Mouse (Mus musculus): ENCODE measurements around the gene Sema4g. TPM values are rescaled to one million over a fixed set of nuclear protein-coding genes. Genes with fewer than 3 reads are reported as not detected.
A peak's percentile ranks its signal among the peaks of the same experiment; 100 is the strongest.

Gene Sema4g
- total and polyA plus RNA-seq, 2 experiments from 2014 or later, result 18.7 to 63.2 TPM

DNA sequence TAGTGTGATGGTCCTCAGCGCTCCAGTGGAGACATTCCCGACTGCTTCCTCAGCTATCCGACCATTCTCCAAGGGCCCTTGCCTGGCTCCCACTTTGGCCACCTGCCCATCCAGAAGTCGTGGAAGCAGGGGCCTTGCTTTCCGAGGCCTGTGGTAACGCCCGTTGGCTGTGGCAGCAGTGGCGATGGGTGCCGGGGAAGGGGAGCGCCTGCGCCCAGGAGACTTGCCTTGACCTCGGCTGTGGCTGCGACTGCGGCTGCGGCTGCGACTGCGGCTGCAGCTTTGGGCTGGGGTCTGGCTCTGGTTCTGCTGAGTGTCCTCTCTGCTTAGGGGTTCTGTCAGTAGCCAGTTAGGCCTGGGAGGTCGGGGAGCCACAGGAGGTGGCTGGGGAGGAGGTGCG, 39.8 kb downstream of the Sema4g start:
- no peak for ATAC-seq (ENCODE audit: low FRiP score)
- H3K9me3 ChIP-seq (ENCODE audit: low read length), result no peaks in the 10 kb centered on the region
- no peak for TF ChIP-seq CTCF (IDR thresholded peaks at IDR 0.05)

GRCm38 (mm10) chr19:45029571-45029970, 40.7 kb downstream of the Sema4g start:
- 53% methylated on average over 9 of the region's 9 CpGs for WGBS
- Histone ChIP-seq H3K9me3 (ENCODE audit: low read length) (no peaks in the 10 kb centered on the region), H3K4me1 (ENCODE audit: insufficient read depth, low read length) (no peaks in the 10 kb centered on the region), H3K4me3 (ENCODE audit: low read depth, low read length) (no peak overlapping the region), H3K27me3 (ENCODE audit: insufficient read depth, low read length) (no peaks in the 10 kb centered on the region), H3K9ac (replicated peaks; ENCODE audit: low read length, poor library complexity, severe bottlenecking) (no peak overlapping the region), H3K27ac (ENCODE audit: low read depth, low read length) (no peak overlapping the region), H3K36me3 (ENCODE audit: insufficient read depth, low read length) (peaks cover 21% of the 10 kb centered on the region), H3K4me2 (ENCODE audit: low read depth, low read length, poor library complexity, severe bottlenecking) (no peak overlapping the region)
- ATAC-seq (ENCODE audit: low FRiP score) (no peak), DNase-seq (ENCODE audit: low spot score) (no peak)
- no peak for TF ChIP-seq CTCF (IDR thresholded peaks at IDR 0.05)

More for the DNA sequence above, 39.8 kb downstream of the Sema4g start:
- WGBS, result 65% methylated on average over 19 of the region's 19 CpGs
- Histone ChIP-seq H3K27me3 (ENCODE audit: insufficient read depth, low read length) (no peaks in the 10 kb centered on the region), H3K4me1 (ENCODE audit: insufficient read depth, low read length) (no peaks in the 10 kb centered on the region), H3K36me3 (ENCODE audit: insufficient read depth, low read length) (peaks cover 24% of the 10 kb centered on the region), H3K9ac (replicated peaks; ENCODE audit: low read length, poor library complexity, severe bottlenecking) (no peak overlapping the region), H3K4me3 (ENCODE audit: low read depth, low read length) (no peak overlapping the region), H3K27ac (ENCODE audit: low read depth, low read length) (no peak overlapping the region), H3K4me2 (ENCODE audit: low read depth, low read length, poor library complexity, severe bottlenecking) (no peak overlapping the region)
- DNase-seq (ENCODE audit: low spot score), result no peak

DNA sequence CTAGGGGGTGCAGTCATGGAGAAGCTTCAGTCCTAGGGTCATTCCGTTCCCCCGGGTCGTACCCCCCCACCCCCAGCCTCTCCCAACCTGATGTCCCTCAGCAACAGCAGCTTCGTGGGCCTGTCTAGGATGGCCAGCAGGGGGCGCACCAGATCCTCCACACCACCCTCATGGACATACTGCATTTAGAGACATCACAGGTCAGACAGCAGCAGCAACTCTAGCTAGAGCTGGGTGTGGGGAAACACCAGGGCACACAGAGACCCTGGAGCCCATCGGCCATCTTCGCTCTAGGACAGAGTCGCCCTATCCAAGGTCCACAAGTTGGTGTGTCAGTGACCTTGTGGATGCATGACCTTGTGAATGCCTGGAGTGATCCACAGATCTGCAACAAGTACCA, 41.2 kb downstream of the Sema4g start:
- Histone ChIP-seq H3K36me3 (ENCODE audit: insufficient read depth, low read length) (peaks cover 21% of the 10 kb centered on the region), H3K9ac (replicated peaks; ENCODE audit: low read length, poor library complexity, severe bottlenecking) (no peak overlapping the region), H3K4me3 (ENCODE audit: low read depth, low read length) (no peak overlapping the region), H3K27ac (ENCODE audit: low read depth, low read length) (no peak overlapping the region), H3K9me3 (ENCODE audit: low read length) (no peaks in the 10 kb centered on the region), H3K27me3 (ENCODE audit: insufficient read depth, low read length) (no peaks in the 10 kb centered on the region), H3K4me2 (ENCODE audit: low read depth, low read length, poor library complexity, severe bottlenecking) (no peak overlapping the region), H3K4me1 (ENCODE audit: insufficient read depth, low read length) (no peaks in the 10 kb centered on the region)
- peak; percentile 77 for TF ChIP-seq CTCF (IDR thresholded peaks at IDR 0.05)
- DNase-seq (ENCODE audit: low spot score), result peak; percentile 48
- no peak for ATAC-seq (ENCODE audit: low FRiP score)
- 44% methylated on average over 8 of the region's 8 CpGs for WGBS

- peak; percentile 92 for TF ChIP-seq CTCF (IDR thresholded peaks at IDR 0.05)
- Histone ChIP-seq H3K4me2 (ENCODE audit: low read depth, low read length, poor library complexity, severe bottlenecking) (peak overlapping the region; percentile 29; the same call in 1 of the 2 replicates), H3K4me3 (ENCODE audit: low read depth, low read length) (no peak overlapping the region), H3K9me3 (ENCODE audit: low read length) (no peaks in the 10 kb centered on the region), H3K9ac (replicated peaks; ENCODE audit: low read length, poor library complexity, severe bottlenecking) (no peak overlapping the region), H3K36me3 (ENCODE audit: insufficient read depth, low read length) (peaks cover 13% of the 10 kb centered on the region), H3K27ac (ENCODE audit: low read depth, low read length) (no peak overlapping the region), H3K4me1 (ENCODE audit: insufficient read depth, low read length) (no peaks in the 10 kb centered on the region), H3K27me3 (ENCODE audit: insufficient read depth, low read length) (no peaks in the 10 kb centered on the region)
- ATAC-seq (ENCODE audit: low FRiP score) (peak; percentile 47; the same call in 1 of the 2 replicates), DNase-seq (ENCODE audit: low spot score) (peak; percentile 92)
- whole genome bisulfite sequencing, result 39% methylated on average over 20 of the region's 20 CpGs
Measured at GRCm38 (mm10) chr19:45030746-45031693, 42.1 kb downstream of the Sema4g start.

DNA sequence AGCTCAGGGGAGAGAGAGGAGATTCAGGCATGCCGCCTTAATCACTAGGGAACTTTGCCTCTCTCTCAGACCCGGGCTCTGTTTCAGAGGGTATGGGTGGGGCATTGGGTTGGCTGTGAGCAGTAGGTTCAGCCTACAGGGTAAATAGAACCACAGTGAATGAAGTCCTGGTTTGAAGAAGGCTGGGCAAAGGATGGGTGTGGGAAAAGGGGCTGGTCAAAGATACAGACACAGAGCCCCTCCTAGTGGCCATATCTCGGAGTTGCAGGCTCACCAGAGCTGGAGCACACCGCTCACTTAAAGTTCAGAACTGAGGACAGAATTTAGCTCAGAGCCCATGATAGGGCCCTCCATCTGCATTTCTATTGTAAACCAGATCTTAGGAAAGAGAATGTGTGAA, 42.9 kb downstream of the Sema4g start:
- H3K9me3 ChIP-seq (ENCODE audit: low read length), result no peaks in the 10 kb centered on the region
- ATAC-seq (ENCODE audit: low FRiP score) (no peak), DNase-seq (ENCODE audit: low spot score) (peak; percentile 84)
- 0 out of 2 replicates have a peak, but pooled peaks cover 5% of the 10 kb centered on the region for H3K36me3 ChIP-seq (ENCODE audit: insufficient read depth, low read length)
- H3K9ac ChIP-seq (replicated peaks; ENCODE audit: low read length, poor library complexity, severe bottlenecking), result no peak overlapping the region
- H3K27me3 ChIP-seq (ENCODE audit: insufficient read depth, low read length), result no peaks in the 10 kb centered on the region
- peak; percentile 80 for TF ChIP-seq CTCF (IDR thresholded peaks at IDR 0.05)
- 22% methylated on average over 4 of the region's 4 CpGs for WGBS
- H3K4me1 ChIP-seq (ENCODE audit: insufficient read depth, low read length), result no peaks in the 10 kb centered on the region
- no peak overlapping the region for H3K27ac ChIP-seq (ENCODE audit: low read depth, low read length)
- no peak overlapping the region for H3K4me2 ChIP-seq (ENCODE audit: low read depth, low read length, poor library complexity, severe bottlenecking)
- no peak overlapping the region for H3K4me3 ChIP-seq (ENCODE audit: low read depth, low read length)
